8 mouse cellular contexts compared by ENCODE assay signal in genomic region chr5:57715524-57716400, GRCm38 (mm10). TPM values are rescaled to one million over a fixed set of nuclear protein-coding genes. Genes with fewer than 3 reads are reported as not detected.
DNase-seq lines count a peak whose midpoint lies in the region; ATAC-seq and TF ChIP-seq lines count a peak whose summit lies in the region.

No protein-coding gene starts in this region.

- no peaks in the 10 kb centered on the region for H3K36me3 ChIP-seq in hindbrain, embryonic 14.5 days (replicated peaks; ENCODE audit: control insufficient read depth, insufficient read depth)

- H3K27ac ChIP-seq in hindbrain, embryonic 14.5 days, result peak overlapping the region; percentile 86
- peak overlapping the region; percentile 89 for H3K27ac ChIP-seq in left cerebral cortex, adult 2 months

- intact Hi-C loops in left cerebral cortex, adult 2 months (cut with DNase I), result loop anchor here (5.0 to 10.0 kb wide), 11 partner anchors 102 to 1508 kb away; no protein-coding TSS in a partner anchor

- DNase-seq in T-cell, adult 2 months (ENCODE audit: low spot score), result peak; percentile 12
- peak; percentile 82 to 86 for DNase-seq in cerebellum, postnatal 25 days
- DNase-seq in frontal cortex, postnatal 25 days (ENCODE audit: low spot score in 2 of 2), result peak; percentile 73 to 76
- peak; percentile 87 for DNase-seq in hindbrain, embryonic 14.5 days (ENCODE audit: low spot score)
- DNase-seq in left cerebral cortex, adult 2 months (ENCODE audit: extremely low spot score in 1 of 2, low spot score in 2 of 2), result peak; percentile 84 to 86
- DNase-seq in lung, postnatal 4 days, result peak; percentile 57 to 71
- peak; percentile 81 to 87 for DNase-seq in right cerebral cortex, adult 2 months (ENCODE audit: low spot score in 2 of 2)
- DNase-seq in urinary bladder, postnatal 10 days (ENCODE audit: low spot score), result peak; percentile 38

- H3K4me1 ChIP-seq in hindbrain, embryonic 14.5 days (replicated peaks; ENCODE audit: control insufficient read depth, insufficient read depth, low read length), result 0 out of 2 replicates have a peak, but pooled peaks cover 3% of the 10 kb centered on the region

- H3K4me2 ChIP-seq in hindbrain, embryonic 14.5 days (replicated peaks), result peak overlapping the region; percentile 86

- ATAC-seq in hindbrain, embryonic 14.5 days (ENCODE audit: low FRiP score), result peak; percentile 73

- TF ChIP-seq CTCF in left cerebral cortex, adult 2 months (IDR thresholded peaks at IDR 0.05), result no peak

- H3K27me3 ChIP-seq in hindbrain, embryonic 14.5 days (ENCODE audit: control insufficient read depth, insufficient read depth, low read length), result no peaks in the 10 kb centered on the region

- under 1% methylated on average over 53 of the region's 53 CpGs for WGBS in hindbrain, embryonic 14.5 days

- peak overlapping the region; percentile 56 for H3K4me3 ChIP-seq in hindbrain, embryonic 14.5 days (replicated peaks; ENCODE audit: low read length)
- H3K4me3 ChIP-seq in left cerebral cortex, adult 2 months, result peak overlapping the region; percentile 86

- no peaks in the 10 kb centered on the region for H3K9me3 ChIP-seq in hindbrain, embryonic 14.5 days (ENCODE audit: control insufficient read depth, low read length)

- H3K9ac ChIP-seq in hindbrain, embryonic 14.5 days, result peak overlapping the region; percentile 84

RNA-seq across cellular contexts. Expression of gene Pcdh7, which starts 2.0 kb away (rescaled TPM):
- polyA plus RNA-seq in hindbrain, embryonic 14.5 days (2014; fragmentation: Nextera tagmentation; extraction: Ambion mirVana), result 34.4 and 37.5 TPM in 2 replicates
- total RNA-seq in left cerebral cortex, adult 2 months (2021), result 100 to 1,000 TPM; 169 to 170 TPM

Comparison
In these comparisons a context has a peak if more than half of its experiments do, and no peak if none do; other contexts are left out.
1. Peak in every context shown above with its lines: DNase-seq, ATAC-seq, H3K4me3 ChIP-seq and H3K27ac ChIP-seq.
2. DNase-seq: peak in every context shown above with its lines; median percentile 87 in hindbrain, embryonic 14.5 days; 85 in left cerebral cortex, adult 2 months; 84 in cerebellum, postnatal 25 days; 84 in right cerebral cortex, adult 2 months; 74 in frontal cortex, postnatal 25 days; 64 in lung, postnatal 4 days; 38 in urinary bladder, postnatal 10 days; 12 in T-cell, adult 2 months.